Mouse (Mus musculus) CH12F3 (cell line): Measurements from ENCODE around the gene Cnksr3.

Experiments used
- in situ Hi-C: fragments of 300-500 bp; cut with MboI; formaldehyde crosslinking; loops from 2 replicates; pipeline ENCODE4 v1.14.3; 2020; ENCODE audit warnings: low sequenced_read_pairs

Cnksr3 gene

DNA sequence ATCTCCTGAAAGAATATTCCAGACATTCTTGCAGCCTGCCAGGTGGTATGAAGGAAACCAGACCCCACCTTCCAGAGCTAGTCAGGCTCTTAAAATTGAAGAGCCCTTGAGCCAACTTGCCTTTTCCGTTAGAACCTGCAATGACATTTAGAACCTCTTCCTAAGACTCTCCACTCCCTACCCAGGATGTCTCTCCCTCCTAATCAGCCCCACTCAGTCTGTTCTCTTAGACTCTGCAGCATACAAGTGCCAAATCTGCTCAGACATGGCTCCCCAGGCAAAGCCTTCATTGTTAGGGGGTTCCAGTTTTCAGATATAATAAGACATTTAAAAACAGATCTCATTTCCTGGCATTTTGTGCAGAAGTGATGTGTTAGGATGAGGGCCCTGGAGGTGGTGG lies 108.2 kb downstream of the Cnksr3 start:
- in situ Hi-C loops: no loop called here

DNA sequence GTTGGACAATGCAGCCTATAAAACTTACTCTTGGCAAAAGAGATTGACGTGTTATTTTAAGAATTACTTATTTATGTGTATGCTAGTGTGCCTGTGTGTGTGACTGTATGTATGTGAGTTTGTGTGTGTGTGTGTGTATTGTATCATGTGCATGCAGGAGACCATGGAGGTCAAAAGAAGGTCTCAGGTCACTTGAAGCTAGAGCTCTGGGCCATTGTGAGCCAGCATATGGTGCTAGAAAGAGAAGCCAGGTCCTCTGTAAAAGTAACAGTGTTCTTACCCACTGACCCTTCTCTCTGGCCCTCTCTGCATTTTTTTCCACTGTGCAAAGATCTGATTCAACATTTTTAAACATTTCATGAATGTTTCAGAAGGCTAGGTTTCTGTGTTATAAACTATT lies 134.1 kb downstream of the Cnksr3 start:
- in situ Hi-C loops: no loop called here

- in situ Hi-C loops: no loop called here
Observed at GRCm38 (mm10) chr10:7077389-7077808, 134.6 kb downstream of the Cnksr3 start.

DNA sequence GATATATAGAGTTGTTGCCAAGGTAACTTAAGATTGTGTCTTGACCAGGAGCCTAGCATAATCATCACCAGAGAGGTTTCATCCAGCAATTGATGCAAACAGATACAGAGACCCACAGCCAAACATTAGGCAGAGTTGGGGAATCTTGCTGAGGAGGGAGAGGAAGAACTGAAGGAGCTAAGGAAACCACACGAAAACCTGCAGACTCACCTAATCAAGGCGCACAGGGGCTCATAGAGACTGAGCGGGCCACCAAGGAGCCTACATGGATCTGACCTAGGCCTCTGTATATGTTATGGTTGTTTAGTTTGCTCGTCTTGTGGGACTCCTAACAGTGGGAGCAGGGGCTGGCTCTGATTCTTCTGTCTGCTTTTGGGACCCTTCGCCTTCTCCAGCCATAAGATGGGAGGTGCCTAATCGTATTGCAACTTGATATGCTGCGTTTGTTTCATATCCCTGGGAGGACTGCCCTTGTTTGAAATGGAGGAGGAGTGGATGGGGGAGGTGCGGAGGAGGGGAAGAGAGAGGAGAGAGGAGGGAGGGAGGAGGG lies 135.3 kb downstream of the Cnksr3 start:
- in situ Hi-C loops: no loop called here

- in situ Hi-C loops: no loop called here
Observed at GRCm38 (mm10) chr10:7076201-7076600, 135.8 kb downstream of the Cnksr3 start.

- in situ Hi-C loops: no loop called here
Observed at GRCm38 (mm10) chr10:7075661-7076060, 136.4 kb downstream of the Cnksr3 start.

DNA sequence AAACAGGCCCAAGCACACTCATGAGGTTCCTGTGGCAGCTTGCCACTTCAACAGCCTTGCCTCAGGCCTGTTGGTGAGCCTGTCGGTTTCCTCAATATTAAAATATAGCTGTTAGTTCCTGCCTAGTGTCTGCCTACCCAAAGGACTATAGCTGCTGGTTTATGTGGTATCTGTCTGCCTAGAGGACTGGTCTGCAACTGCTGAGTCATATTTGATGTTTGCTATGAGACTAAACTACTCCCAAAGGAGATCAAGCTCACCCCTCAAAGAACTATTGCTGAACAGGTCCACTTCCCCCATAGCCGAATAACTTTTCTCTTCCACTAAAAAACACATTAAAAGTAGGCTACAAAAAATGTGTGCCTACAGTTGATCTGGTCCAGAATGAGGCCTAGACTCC lies 137.8 kb downstream of the Cnksr3 start:
- in situ Hi-C loops: loop anchor here (25.0 kb wide), 1 partner anchor 187 kb away; no protein-coding TSS in a partner anchor

DNA sequence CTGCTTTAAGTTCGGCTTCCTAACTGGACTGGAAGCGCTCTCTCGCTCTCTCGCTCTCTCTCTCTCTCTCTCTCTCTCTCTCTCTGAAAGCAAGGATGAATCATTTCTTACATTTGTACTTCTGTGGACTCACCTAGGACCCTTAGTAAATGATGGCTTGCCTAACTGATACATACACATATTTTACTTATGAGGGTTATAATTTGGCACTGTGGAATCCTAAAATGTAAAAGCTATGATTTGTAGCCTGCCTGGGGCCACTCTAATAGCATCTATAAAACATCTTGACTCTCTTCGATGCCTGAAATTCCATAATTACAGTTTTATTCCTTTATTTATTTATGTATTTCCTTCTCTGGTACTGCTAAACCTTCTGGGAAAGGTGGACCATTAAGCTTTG lies 141.1 kb downstream of the Cnksr3 start:
- in situ Hi-C loops: loop anchor here (25.0 kb wide), 1 partner anchor 184 kb away; no protein-coding TSS in a partner anchor

DNA sequence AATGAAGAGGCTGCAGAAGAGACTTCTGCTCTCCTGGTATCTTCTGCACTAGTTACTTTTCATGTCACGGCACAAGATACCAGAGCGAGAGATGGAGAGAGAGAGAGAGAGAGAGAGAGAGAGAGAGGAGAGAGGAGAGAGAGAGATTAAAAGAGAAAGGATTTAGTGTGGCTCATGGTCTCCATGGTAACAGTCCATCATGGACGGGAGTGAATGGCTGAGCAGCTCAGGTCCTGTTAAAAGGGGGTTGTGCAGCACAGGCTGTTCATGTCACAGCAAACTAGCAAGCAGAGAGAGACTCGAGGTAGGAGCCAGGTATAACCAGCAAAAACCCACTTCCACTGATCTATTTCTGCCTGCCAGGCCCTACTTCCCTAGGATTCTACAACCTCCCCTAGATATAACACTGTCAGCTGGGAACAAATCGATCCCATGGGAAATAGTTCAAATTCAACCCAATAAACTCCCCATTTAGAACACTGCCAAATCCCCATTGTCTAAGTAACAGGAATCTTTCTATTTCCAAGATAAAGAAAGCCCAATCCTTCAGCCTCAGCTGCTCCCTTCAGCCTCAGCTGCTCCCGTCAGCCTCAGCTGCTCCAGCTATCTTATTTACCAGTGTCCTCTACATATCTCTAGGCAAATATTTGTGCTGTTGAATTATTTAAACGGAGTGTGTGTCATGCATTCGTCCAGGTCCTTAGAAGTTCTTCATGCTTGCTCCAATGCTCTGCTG lies 141.8 kb downstream of the Cnksr3 start:
- in situ Hi-C loops: loop anchor here (25.0 kb wide), 1 partner anchor 183 kb away; no protein-coding TSS in a partner anchor

- in situ Hi-C loops: loop anchor here (25.0 kb wide), 1 partner anchor 182 kb away; no protein-coding TSS in a partner anchor
Observed at GRCm38 (mm10) chr10:7069090-7069489, 142.9 kb downstream of the Cnksr3 start.
